Mouse (Mus musculus) ES-E14 (cell line): ENCODE results near the gene Egln1. TPM values are rescaled to one million over a fixed set of nuclear protein-coding genes. Genes with fewer than 3 reads are reported as not detected.

Experiments used
- DNase-seq: peaks from one replicate; pipeline ENCODE4 v3.0.0-alpha.2; 2013; ENCODE audit warnings: low read depth, low spot score
- H3K27ac ChIP-seq: 2 replicates; pipeline ENCODE4 v1.5.1; 2012; ENCODE audit warnings: low read depth, mild to moderate bottlenecking, low read length, moderate library complexity, mixed read lengths; ENCODE audit not compliant: poor library complexity, insufficient read depth, severe bottlenecking
- H3K36me3 ChIP-seq: 2 replicates; pipeline ENCODE4 v1.6.1; 2012; ENCODE audit warnings: mild to moderate bottlenecking, low read length, moderate library complexity, mixed read lengths; ENCODE audit not compliant: control insufficient read depth, poor library complexity, insufficient read depth, severe bottlenecking
- H3K4me1 ChIP-seq, 2 experiments: fragments of 150-350 bp in 1 of 2; sonication (generic) in 1 of 2; 2 replicates each; pipeline ENCODE4 v1.6.1; 2012; ENCODE audit warnings: low read length in 2 of 2, mild to moderate bottlenecking in 1 of 2, mixed read lengths in 1 of 2; ENCODE audit not compliant: control insufficient read depth in 2 of 2, insufficient read depth in 2 of 2, poor library complexity in 1 of 2
- H3K4me3 ChIP-seq, 2 experiments: fragments of 150-350 bp in 1 of 2; sonication (generic) in 1 of 2; 2 replicates each; pipeline ENCODE4 v1.5.1; 2012; ENCODE audit warnings: low read length in 2 of 2, low read depth in 1 of 2, mild to moderate bottlenecking in 1 of 2, mixed read lengths in 1 of 2; ENCODE audit not compliant: insufficient read depth in 1 of 2, poor library complexity in 1 of 2, severe bottlenecking in 1 of 2
- H3K9ac ChIP-seq: 2 replicates; pipeline ENCODE4 v1.6.1; 2012; ENCODE audit warnings: low read depth, mild to moderate bottlenecking, low read length, mixed read lengths; ENCODE audit not compliant: poor library complexity, insufficient read depth, severe bottlenecking
- H3K9me3 ChIP-seq: fragments of 150-350 bp; sonication (generic); 2 replicates; pipeline ENCODE4 v1.6.1; 2012; ENCODE audit warnings: low read depth, mild to moderate bottlenecking, low read length; ENCODE audit not compliant: control insufficient read depth, insufficient read depth
- CHD2 ChIP-seq: IDR thresholded peaks from 2 replicates; pipeline ENCODE4 v1.6.1; 2014; ENCODE audit warnings: mild to moderate bottlenecking, low read depth, low read length, inconsistent platforms
- HCFC1 ChIP-seq: IDR thresholded peaks from 2 replicates; pipeline ENCODE4 v1.6.1; 2012; ENCODE audit warnings: low read length, inconsistent platforms, borderline replicate concordance; ENCODE audit not compliant: insufficient read depth
- MAFK ChIP-seq: IDR thresholded peaks from 2 replicates; pipeline ENCODE4 v1.6.1; 2014; ENCODE audit warnings: mild to moderate bottlenecking, low read depth, low read length, inconsistent platforms; ENCODE audit not compliant: insufficient read depth
- ZC3H11A ChIP-seq: IDR thresholded peaks from 2 replicates; pipeline ENCODE4 v1.6.1; 2012; ENCODE audit warnings: low read depth, mild to moderate bottlenecking, inconsistent platforms, low read length, borderline replicate concordance
- ZNF384 ChIP-seq: IDR thresholded peaks from 2 replicates; pipeline ENCODE4 v1.6.1; 2012; ENCODE audit warnings: low read depth, low read length, inconsistent platforms
- in situ Hi-C, 2 experiments: fragments of 600-800 bp; cut with MboI; formaldehyde crosslinking; loops; one replicate each; pipeline ENCODE4 v1.15.1; 2025; ENCODE audit warnings: low sequenced_read_pairs in 2 of 2, inconsistent platforms in 1 of 2; ENCODE audit not compliant: unreplicated experiment in 2 of 2
- total RNA-seq: library from RNA; depleted of rRNA; stranded (reverse); fragments of 300-350 nt; gene quantifications from 2 replicates; pipeline ENCODE4 v1.2.3, GENCODE M21; 2012

The Egln1 gene
- total RNA-seq, 1 experiment: 15.8 TPM

GRCm38 (mm10) chr8:124937293-124937692, 11.8 kb downstream of the Egln1 start:
- Histone ChIP-seq H3K36me3 (peaks cover 3% of the 10 kb centered on the region; the same call in 1 of the 2 replicates), H3K27ac (no peak overlapping the region)
- in situ Hi-C loops: no loop called here

DNA sequence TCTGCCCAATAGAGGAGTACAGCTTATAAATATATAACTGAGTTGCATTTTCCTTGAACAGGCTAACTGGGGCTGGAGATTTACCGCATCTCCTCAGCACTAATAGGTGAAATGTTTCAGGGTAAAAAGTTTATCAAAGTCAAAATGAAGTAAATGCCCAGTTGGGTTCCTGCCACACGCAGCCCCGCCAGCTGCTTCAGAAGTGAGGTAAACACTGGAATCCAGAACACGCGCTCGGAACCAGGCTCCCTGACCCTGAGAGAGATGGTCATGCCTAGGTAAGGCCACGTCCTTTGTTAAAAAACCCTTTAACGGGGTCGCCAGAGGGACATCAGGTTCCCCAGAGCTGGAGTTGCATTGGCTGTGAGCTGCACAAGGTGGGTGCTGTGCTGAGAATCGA, 12.4 kb downstream of the Egln1 start:
- in situ Hi-C loops: no loop called here
- Histone ChIP-seq H3K36me3 (peaks cover 3% of the 10 kb centered on the region; the same call in 1 of the 2 replicates), H3K27ac (no peak overlapping the region), H3K9ac (no peak overlapping the region), H3K4me3 (no peak overlapping the region), H3K4me1 (peaks cover 0 to 2% of the 10 kb centered on the region in 2 experiments; a peak in 1 of 4 replicates), H3K9me3 (no peaks in the 10 kb centered on the region)
- DNase-seq: no peak
- TF ChIP-seq ZNF384 (no peak), CHD2 (no peak), HCFC1 (no peak), MAFK (no peak), ZC3H11A (no peak)

More at GRCm38 (mm10) chr8:124937293-124937692, 11.8 kb downstream of the Egln1 start:
- TF ChIP-seq HCFC1 (no peak), ZNF384 (no peak), MAFK (no peak), ZC3H11A (no peak), CHD2 (no peak)
- no peaks in the 10 kb centered on the region for H3K9me3 ChIP-seq
- no peak overlapping the region for H3K9ac ChIP-seq
- no peak overlapping the region for H3K4me3 ChIP-seq
- H3K4me1 ChIP-seq: peaks cover 0 to 3% of the 10 kb centered on the region in 2 experiments; a peak in 1 of 4 replicates
- DNase-seq: no peak

- no peaks in the 10 kb centered on the region for H3K4me1 ChIP-seq
- no peak for DNase-seq
- no peak overlapping the region for H3K27ac ChIP-seq
- peak; percentile 58; the same call in 1 of the 2 replicates for TF ChIP-seq HCFC1
- no peak for TF ChIP-seq ZNF384
- in situ Hi-C loops: no loop called here
- H3K4me3 ChIP-seq: no peak overlapping the region
- H3K36me3 ChIP-seq: no peaks in the 10 kb centered on the region
- H3K9me3 ChIP-seq: no peaks in the 10 kb centered on the region
- H3K9ac ChIP-seq: no peak overlapping the region
Observed at GRCm38 (mm10) chr8:124935116-124935515, 14.0 kb downstream of the Egln1 start.

DNA sequence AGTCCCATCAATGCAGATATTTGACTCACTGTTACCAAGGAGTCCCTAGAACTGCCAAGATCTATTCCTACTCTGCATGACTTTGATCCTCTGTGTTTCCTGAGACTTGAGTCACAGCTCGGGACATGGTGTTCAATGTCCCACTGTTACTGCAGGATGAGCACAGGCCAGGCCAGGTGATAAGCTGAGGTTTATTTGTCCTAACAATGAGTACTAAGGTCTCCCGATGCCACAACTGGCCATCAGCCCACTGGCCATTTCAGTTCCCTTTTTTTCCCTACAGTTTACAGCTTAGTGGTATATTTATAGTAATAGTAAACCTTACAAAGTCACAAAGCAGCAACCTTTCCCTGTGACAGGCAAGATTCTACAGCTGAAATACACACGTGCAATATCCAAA, 16.7 kb downstream of the Egln1 start:
- no peak overlapping the region for H3K4me3 ChIP-seq
- in situ Hi-C loops: no loop called here
- TF ChIP-seq ZNF384: no peak
- TF ChIP-seq HCFC1: no peak
- TF ChIP-seq MAFK: no peak
- TF ChIP-seq CHD2: no peak
- no peak for TF ChIP-seq ZC3H11A
- no peak overlapping the region for H3K9ac ChIP-seq
- no peaks in the 10 kb centered on the region for H3K4me1 ChIP-seq
- peaks cover 4% of the 10 kb centered on the region; the same call in 1 of the 2 replicates for H3K36me3 ChIP-seq
- DNase-seq: no peak
- H3K27ac ChIP-seq: no peak overlapping the region
- H3K9me3 ChIP-seq: no peaks in the 10 kb centered on the region

DNA sequence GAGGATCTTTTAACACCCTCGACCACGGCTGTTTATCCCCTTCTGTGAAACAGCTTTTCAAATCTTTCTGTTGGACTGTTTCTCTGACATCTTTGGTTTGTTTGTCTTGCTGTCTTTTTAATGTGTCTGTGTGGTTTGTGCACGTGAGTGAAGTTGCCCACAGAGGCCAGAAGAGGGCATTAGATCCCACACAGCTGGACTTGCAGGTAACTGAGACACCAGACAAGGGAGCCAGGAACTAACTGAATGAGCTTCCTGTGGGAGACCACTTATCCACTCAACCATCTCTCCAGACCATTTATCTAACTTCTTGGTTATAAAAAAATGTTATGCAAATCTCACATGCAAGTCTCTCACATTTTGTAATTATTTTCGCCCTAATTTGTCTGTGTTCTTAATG, 18.5 kb downstream of the Egln1 start:
- no peak for DNase-seq
- no peak overlapping the region for H3K4me3 ChIP-seq
- peaks cover 4% of the 10 kb centered on the region; the same call in 1 of the 2 replicates for H3K36me3 ChIP-seq
- no peak for TF ChIP-seq CHD2
- TF ChIP-seq ZNF384: no peak
- no peak for TF ChIP-seq MAFK
- no peak for TF ChIP-seq ZC3H11A
- TF ChIP-seq HCFC1: no peak
- in situ Hi-C loops: no loop called here
- H3K27ac ChIP-seq: no peak overlapping the region
- H3K4me1 ChIP-seq: no peaks in the 10 kb centered on the region
- H3K9ac ChIP-seq: no peak overlapping the region
- H3K9me3 ChIP-seq: no peaks in the 10 kb centered on the region
